Mouse (Mus musculus): ENCODE data around the gene Gpr142.

Gpr142 gene

DNA sequence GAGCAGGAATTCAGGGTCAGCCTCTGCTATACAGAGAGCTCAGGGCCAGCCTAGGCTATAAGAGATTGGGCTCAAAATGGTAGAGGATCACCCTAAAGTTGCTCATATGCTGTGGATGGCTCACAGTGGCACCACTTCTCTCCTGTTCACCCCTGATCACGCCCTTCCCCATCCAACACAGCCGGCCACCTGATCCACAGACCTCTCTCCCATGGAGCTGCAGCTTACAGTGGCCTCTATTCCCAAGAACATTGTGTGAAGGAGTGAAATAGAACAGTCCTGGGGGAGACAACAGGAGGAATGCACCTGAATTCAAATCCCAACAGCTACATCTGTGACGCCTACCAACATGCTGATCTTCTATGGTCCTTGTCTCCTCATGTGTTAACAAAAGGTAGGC is at the start of gene Gpr142:
TSS of gene Gpr142 (plus strand) at position 301 of the 400 bp plus-strand sequence.
- no peak for DNase-seq

DNA sequence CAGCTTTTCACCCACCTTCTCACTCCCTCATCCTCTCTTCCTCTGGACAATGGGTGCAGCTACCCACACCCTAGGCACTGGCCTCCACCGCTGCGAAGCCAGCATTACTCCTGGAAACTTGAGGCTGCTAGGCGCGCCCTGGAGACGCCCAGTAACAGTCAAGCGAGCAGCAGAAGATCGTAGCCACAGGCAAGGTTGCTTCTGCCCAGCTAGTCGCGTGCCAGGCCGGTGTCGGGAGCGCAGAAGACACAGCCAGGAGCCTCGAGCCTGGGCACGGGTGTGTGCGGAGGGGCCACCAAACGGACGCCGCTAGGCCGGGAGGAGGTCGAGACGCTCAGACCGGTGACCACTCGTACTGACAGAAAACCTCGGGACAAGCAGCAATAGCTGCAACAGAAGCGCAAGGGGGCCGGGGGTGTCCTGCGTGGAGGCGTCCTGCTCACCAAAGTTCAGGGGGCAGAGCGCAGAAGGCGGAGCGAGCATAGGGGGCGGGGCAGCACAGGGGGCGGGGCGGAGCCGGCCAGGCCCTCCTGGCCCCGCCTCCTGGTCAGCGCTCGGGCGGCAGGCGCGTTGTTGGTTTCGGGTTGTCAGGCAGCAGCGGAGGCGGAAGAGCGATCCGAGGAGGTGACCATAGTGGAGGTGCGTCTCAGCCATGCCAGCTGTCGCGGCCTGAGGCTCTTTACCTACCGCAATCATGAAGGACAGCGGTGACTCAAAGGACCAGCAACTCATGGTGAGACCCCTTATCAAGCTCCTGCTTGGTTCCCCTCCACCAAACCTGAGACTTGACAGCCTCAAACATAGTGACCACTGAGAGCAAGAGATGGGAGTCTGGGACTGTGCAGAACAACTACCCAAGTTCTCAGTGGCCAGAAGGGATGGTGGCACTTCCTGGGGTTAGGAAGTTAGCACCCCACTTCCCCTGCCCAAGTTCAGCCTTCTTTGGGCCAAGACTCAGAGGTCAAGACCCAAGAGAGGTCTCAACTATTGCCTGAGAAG is 33.6 kb upstream of the Gpr142 start, which contains the start of gene Kif19a:
TSS of gene Kif19a (plus strand) at position 569 of the 999 bp plus-strand sequence.
- DNase-seq: peak; percentile 66 to 74

DNA sequence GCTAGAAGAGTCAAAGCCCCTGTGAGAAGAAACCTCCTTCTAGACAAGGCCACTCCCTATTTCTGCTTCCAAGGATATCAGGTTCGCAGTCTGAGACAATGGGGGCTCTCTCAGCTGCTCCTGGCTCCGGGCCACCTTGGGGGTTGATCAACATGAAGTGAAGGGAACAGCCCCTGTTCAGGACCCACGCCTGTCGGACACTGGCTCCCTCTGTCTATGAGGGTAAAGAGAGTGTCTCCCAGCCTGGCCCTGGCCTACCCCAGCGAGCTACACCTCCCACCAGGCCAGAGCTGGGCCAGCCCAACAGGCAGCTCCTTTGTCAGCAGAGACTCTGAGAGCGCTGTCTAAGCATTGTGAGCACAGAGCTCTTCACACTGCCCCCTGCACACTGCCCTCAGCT is 28.8 kb upstream of the Gpr142 start:
- no peak for DNase-seq

DNA sequence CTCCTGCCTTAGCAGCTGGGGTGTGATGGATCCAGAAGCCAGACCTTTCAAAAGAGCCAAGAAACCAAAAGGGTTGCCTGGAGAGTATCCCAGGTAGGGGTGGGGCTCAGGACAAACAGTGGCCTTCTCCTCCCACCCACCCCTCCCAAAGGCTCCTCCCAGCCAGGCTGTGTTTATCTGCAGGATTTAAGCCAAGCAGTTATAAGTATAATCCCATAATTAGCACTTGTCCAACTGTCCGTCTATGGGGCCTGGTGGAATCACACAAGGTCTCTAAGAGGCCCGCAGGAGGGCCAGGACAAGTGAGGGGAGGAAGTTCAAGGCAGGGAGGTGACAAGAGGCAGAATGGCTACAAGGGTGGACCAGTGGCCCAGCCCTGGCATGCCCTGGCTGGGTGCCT is 26.8 kb upstream of the Gpr142 start:
- DNase-seq: no peak

DNA sequence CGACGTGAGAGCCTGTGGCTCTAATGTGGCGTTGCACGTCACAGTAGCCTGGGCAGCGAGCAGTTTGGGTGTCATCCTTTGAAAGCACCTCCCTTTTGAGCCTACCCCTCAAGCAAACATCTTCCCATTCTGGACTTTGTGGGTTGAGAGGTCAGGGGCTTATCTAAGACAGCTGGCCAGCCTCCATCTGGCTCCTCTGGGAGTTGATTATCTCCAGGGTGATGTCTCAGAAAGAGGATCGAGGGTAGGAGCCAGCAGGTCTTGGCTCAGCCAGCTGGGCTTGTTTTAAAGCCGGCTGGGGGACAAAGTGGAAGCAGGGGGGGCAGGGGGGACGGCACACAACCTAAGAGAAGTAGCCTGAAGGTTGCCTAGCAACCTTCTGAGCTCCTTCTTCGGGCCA is 18.6 kb upstream of the Gpr142 start:
- no peak for DNase-seq

DNA sequence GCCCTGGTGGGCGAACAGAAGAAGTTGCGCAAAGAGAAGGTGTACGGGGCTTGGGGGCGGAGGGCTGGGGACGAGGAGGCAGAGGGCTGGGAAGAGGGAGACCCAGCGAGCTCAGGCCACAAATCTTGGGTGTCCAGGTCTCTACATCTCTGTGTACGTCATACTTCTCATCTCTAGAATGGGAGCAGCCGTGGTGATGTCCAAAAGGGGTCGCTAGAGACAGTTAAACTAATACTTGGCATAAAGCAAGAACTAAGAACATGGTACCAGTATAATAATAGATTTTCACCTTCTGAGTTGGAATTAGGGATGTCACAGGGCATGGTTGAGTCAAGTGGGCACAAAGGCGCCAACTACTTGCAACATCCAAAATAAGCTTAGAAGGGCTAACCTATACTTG is 12.8 kb upstream of the Gpr142 start:
- no peak for DNase-seq

DNA sequence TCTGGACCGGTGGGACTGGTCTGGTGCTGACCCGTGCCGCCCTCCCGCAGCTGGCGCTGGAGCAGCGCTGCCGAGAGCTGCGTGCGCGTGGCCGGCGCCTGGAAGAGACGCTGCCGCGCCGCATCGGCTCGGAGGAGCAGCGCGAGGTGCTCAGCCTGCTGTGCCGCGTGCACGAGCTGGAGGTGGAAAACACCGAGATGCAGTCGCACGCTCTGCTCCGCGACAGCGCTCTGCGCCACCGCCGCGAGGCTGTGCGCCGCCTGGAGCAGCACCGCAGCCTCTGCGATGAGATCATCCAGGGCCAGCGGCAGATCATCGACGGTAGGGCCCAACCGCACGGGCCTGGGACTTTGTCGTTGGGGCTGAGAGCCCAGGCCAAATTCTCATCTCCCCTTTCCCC is 12.4 kb upstream of the Gpr142 start:
- no peak for DNase-seq

DNA sequence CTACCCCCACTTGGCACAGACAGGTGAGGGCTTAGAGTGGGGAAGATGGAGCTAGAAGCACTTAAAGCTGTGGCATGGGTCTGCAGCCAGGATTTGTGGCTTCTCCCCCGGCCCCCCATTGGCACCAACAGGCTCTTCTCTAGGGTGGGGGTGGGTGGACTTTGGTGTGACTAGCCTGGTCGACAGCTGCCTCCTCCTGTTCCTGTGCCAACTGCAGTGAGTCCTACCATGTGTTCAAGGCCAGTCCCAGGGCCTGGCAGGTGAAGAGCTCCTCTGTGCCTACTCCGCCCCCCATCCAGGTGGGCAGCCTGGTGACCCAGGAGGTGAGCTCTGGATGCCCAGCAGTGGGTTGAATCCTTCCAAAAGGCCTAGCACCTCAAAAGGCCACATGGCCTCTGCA is 11.1 kb upstream of the Gpr142 start:
- DNase-seq: no peak

DNA sequence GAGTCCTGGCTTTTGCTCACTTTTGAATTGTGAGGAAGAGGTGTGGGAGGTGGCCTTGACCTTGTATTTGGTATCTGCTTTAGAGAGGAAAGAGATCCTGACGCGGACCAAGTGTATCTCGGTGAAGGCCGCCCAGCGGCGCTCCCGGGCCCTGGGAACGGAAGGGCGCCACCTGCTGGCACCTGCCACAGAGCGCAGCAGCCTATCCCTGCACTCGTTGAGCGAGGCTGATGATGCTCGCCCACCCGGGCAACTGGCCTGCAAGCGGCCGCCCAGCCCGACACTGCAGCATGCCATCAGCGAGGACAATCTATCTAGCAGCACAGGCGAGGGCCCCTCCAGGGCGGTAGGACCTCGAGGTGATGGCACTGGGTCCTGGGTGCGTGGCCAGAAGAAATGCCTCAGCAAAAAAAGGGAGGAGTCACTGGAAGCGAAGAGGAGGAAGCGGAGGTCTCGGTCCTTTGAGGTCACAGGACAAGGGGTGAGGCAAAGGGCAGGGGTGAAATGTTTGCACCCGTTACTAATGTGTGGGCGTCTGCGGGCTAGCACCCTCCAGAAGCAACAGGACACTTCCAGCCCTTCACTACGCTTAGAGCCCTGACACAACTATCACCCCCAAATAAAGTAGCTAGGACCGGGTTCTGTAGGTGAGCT is 9.5 kb upstream of the Gpr142 start:
- DNase-seq: peak; percentile 82 to 88

DNA sequence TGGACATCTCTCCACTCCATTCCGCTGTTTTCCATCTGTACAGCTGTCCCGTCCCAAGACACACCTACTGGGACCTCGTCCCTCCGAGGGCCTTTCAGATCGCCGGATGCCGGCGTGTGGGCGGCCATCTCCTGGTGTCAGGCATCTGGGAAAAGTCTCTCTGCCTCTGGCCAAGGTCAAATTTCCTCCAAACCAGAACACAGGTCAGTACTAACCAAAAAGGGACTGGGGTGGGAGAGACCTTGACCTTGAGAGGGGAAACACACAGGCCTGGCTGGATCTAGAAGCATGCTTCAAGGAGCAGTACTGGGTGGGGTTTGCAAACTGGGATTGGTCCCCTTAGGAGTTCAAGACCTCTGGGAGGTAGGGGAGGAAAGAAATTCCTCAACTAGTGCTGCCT is 9.0 kb upstream of the Gpr142 start:
- DNase-seq: no peak

DNA sequence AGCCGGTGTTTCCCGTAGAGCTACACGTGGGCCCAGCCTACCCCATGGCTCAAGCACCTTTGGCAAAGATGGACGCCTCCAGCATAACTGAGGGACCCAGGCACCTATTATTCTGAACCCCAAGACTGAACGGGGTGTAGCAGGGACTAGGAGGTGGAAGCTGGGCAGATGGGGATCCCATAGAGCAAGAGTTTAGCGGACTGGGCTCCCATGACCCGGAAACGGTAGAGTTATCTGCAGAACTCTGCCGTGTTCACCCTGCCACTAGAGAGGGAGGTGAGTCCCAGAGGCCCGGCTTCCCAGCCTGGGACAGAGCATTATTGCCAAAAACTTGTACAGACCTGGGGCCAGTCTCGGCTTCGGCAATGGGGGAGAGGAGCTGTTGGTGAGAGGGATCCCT is 8.6 kb upstream of the Gpr142 start:
- no peak for DNase-seq

DNA sequence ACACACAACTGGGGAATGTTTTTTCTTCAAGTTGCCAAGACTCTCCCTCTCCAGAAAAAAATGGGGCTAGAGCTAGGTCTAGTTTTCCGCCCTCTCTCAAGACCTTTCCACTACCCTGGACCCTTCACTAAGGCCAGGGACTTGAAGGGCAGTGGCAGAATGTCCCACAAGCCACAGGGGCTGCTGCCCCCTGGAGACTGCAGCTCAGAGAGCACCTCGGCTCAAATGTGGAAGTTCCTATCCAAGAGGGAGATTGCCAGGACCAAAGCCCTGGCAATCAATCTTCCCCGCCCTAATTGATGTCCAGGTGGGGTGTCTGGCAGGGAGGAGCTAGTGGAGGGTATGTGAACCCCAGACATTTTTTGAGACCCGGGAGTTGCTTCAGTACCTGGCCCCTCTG is 7.9 kb upstream of the Gpr142 start:
- no peak for DNase-seq

DNA sequence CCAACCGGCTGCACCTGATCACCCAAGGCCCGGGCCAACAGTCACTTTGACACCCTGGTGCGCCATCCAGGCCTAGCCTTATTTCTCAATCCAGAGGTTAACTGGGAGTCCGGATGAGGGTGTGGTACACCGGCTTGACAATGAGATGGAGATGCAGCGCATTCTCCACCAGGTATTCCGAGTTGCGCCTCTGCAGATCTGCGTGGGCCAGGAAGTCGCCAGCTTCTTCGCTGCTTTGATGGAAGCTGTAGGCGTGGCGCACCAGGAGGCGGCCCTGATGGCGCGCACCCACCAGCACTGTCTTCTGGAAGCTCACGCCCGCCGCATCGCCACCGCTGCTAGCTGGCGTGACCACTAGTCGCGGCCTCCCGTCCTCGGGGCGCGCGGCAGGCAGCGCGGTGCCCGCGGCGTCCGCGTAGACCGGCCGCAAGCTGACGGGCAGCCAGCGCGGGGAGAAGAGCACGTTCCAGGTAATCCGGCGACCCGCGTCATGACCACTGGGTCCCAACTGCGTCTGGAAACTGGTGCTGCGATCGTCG is 7.3 kb upstream of the Gpr142 start:
- no peak for DNase-seq

DNA sequence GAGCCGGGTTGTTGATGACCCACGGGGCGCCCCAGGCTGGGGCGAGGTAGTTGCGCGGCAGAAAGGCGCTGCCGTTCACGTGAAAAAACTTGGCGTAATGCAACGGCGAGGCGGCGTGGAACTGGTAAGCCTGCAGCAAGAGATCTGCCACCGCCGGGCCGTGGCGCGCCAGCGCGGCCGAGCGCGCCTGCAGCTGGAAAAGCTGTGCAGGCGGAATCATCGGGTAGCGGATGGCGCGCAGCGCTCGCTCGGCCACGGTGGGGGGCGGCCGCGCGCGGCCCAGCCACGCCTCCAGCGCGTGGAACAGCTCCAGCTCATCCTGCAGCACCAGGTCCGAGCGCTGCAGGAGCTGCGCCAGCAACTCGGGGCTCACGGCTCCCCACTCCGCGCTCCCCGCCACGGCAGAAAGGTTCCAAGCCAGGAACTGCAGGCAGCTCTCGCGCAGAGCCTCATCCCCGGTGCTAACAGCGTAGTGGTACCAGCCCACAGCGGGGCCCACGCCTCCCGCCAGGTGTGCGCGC is 6.8 kb upstream of the Gpr142 start:
- no peak for DNase-seq

DNA sequence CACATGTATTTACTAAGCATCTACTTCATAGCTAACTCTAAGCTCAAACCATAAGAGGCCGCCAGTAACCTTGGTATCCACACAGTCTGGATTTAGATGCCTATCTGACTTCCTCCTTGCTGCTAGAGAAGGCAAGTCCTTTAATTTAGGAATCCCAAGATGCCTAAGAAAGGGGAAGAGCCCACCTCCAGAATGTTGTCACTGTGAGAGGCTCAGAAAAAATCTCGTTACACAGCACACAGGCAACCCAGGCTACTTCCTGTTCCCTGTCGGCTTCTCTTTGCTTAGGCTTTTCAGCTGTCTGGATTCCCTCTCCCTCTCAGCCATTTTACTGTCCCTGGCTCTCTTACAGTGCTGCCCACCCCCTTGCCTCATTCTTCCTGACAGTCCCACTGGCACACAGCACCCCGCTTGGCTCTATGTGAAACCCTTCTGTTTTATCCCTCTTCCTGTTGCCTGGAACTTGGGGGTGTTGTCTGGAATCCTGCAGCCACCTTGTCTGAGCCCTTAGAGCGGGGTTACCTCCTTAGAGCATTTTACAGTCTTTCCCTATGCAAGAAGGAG is 5.7 kb upstream of the Gpr142 start:
- no peak for DNase-seq

DNA sequence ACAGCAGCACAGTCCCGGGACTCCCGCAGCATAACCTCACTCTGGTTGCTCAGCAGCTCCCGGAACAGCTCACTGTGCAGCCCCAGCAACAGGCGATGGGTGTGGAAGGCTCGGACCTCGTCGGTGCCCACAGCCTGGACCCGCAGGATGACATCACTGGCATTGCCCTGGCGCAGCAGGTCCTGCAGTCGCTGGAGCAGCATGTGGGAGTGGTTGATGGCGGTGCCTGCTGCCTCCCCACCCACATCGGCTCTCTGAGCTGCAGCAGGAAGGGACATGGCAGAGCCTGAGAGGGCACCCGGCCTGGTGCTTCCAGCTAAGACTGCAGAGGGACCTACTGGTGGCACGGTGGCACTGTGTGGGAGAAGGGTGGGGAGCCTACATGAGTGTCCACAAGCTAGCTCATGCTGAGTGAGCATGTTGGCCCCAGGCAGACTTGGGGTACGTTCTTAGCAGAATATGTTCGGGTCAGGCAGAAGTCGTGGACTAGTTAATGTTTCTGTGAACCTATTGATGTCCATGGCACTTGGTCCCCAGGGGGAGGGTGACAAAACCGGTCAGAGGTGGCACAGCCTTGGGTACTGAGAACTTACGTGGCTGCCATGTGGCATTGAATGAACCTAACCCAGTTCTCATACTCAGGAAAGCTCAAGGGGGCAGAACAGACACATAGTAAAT is 4.7 kb upstream of the Gpr142 start:
- no peak for DNase-seq

DNA sequence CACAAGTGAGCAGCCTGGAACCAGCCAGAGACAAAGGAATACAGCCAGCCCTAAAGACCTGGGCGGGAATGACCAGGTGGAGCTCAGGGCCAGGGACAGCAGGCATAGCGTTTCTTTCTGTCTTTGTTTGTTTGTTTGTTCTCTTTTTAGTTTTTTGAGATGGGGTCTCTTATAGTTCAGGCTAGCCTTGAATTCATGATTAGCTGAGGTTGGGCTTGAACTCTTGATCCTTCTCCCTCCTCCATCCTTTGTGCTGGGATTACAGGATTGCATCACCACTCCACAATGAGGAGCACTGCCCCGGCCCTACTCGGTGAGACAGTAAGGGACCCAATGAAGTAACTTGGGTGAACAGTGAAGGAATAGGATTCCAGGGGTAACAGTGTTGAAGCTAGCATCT is 4.0 kb upstream of the Gpr142 start:
- DNase-seq: no peak

DNA sequence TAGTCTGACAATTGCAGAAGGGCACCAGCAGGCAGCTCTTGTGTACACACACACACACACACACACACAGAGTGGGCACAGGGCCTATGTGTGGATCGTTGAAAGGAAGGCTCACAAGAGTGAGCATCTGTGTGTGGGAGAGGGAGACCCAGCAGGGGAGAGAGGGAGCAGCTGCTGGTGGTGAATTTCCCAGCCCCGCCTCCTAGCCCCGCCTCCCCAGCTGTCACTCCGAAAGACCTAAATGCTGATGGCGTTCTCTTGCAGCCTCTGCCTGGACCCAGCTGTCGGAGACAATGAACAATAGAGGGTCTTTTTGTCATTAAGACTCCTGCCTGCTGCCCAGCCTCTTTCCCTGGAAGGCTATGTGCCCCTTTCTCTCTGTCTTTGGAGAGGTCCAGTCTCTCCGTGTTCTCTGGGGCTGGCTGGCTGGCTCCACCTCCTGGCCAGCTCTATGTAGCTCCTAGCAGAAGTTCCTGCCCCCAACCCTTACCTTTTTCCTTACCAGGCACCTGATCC is 3.4 kb upstream of the Gpr142 start:
- DNase-seq: peak; percentile 54 to 66

DNA sequence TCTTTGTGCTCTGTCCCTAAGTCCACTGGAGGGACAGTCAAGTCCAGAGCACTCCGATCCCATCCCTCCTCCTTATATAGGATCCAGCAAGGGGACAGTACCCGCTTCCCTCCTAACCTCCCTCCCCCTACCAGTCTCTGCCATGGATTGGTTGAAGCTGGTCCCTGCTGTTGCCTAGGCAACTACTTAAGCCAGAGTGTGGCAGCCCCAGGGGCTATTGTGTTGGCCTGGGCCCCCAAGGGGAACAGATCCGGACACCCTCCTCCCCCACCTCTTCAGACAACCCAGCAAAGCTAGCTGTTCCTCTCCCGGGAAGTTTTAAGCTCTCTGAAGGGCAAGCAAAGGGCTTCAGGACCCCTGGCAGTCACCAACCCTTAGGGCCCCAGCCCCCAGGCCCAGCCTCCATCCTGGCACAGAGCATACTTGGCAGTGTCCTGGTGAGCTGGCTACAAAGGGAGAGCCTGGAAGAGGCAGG is 2.8 kb upstream of the Gpr142 start, which contains the start of gene Btbd17:
TSS of gene Btbd17 (minus strand) at position 98 of the 475 bp plus-strand sequence.
- no peak for DNase-seq

DNA sequence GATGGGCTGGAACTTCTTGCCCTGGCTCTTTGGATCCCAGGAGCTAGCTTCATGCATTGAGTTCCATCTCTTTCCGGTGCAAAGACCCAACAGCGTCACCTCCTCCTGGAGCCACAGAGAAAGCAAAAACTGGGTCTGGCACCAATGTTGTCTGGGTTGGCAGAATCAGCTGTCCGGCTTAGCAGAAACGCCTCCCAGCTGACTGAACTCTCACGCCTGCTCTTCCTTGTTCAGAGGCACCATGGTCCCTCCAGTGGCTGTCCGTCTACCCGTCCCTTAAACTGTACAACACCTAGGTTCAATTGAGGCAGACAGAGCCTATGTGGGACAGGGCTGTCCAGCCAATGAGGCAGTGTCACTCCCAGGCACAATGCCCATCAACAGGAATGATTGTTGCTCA is 1.5 kb upstream of the Gpr142 start:
- DNase-seq: no peak

DNA sequence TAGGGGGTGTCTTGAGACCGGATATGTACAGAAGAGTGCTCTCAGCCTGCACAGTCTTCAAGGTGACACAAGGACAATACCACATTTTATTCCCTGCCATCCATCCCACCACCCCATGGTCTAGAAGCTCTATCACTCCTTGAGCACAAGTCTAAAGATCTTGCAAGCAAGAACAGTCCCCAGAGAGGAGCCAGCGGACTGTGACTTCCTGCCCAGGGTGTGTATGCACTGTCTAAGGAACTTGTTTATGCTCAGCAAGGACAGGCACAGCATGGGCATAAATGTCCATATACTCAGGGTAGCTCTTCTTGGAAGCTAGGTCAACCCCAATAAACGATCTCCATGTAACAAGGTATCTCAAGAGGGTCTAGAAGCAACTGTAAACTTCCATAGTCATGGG is 743 bp upstream of the Gpr142 start:
- DNase-seq: no peak

DNA sequence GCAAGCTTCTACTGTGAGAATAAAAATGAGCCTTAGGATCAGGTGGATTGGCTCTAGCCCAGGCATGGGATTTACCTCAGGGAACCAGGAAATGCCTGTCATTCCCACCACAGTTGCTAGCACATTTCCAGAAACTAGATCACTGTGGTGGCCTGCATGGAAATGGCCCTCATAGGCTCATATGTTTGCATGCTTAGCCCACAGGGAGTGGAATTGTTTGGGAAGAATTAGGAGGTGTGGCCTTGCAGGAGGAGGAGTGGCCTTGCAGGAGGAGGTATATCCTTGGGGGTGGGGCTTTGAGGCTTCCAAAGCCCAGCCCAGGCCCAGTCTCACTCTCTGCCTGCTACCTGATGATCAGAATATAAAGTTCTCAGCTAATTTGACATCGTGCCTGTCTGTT is 3.2 kb downstream of the Gpr142 start:
- DNase-seq: no peak

Measured in lung, postnatal 4 days (tissue).